Mouse (Mus musculus): ENCODE data around the gene Olfr837. TPM values are rescaled to one million over a fixed set of nuclear protein-coding genes. Genes with fewer than 3 reads are reported as not detected.

The Olfr837 gene
- polyA plus RNA-seq (2015; fragmentation: Nextera tagmentation; extraction: Ambion mirVana), result not detected in 2 replicates

GRCm38 (mm10) chr9:19136017-19136416, at the start of gene Olfr837:
TSS of gene Olfr837 (plus strand) at chr9:19136317.

GRCm38 (mm10) chr9:19120082-19120481, 16.0 kb upstream of the Olfr837 start, which contains the start of gene Olfr836:
TSS of gene Olfr836 (plus strand) at chr9:19120382.

GRCm38 (mm10) chr9:19177212-19177611, 41.1 kb downstream of the Olfr837 start, which contains the start of gene Olfr839-ps1:
TSS of gene Olfr839-ps1 (minus strand) at chr9:19177312.

Other genes with a start within 250 kb of the Olfr837 start
- gene Olfr832, start 199.2 kb upstream of the Olfr837 start, polyA plus RNA-seq (2015; fragmentation: Nextera tagmentation; extraction: Ambion mirVana), result not detected in 2 replicates
- not detected in 2 replicates for gene Olfr834, start 148.3 kb upstream of the Olfr837 start, polyA plus RNA-seq (2015; fragmentation: Nextera tagmentation; extraction: Ambion mirVana)
- not detected in 2 replicates for gene Olfr835, start 103.6 kb upstream of the Olfr837 start, polyA plus RNA-seq (2015; fragmentation: Nextera tagmentation; extraction: Ambion mirVana)
- not detected in 2 replicates for gene Olfr836, start 15.9 kb upstream of the Olfr837 start, polyA plus RNA-seq (2015; fragmentation: Nextera tagmentation; extraction: Ambion mirVana)
- gene Olfr839-ps1, start 41.0 kb downstream of the Olfr837 start, polyA plus RNA-seq (2015; fragmentation: Nextera tagmentation; extraction: Ambion mirVana), result not detected in 2 replicates
- gene Olfr843, start 115.7 kb downstream of the Olfr837 start, polyA plus RNA-seq (2015; fragmentation: Nextera tagmentation; extraction: Ambion mirVana), result not detected in 2 replicates
- not detected in 2 replicates for gene Olfr844, start 180.0 kb downstream of the Olfr837 start, polyA plus RNA-seq (2015; fragmentation: Nextera tagmentation; extraction: Ambion mirVana)
- gene Olfr845, start 200.1 kb downstream of the Olfr837 start, polyA plus RNA-seq (2015; fragmentation: Nextera tagmentation; extraction: Ambion mirVana), result not detected in 2 replicates
- not detected in 2 replicates for gene Olfr846, start 227.7 kb downstream of the Olfr837 start, polyA plus RNA-seq (2015; fragmentation: Nextera tagmentation; extraction: Ambion mirVana)
- not detected in 2 replicates for gene Olfr847, start 242.4 kb downstream of the Olfr837 start, polyA plus RNA-seq (2015; fragmentation: Nextera tagmentation; extraction: Ambion mirVana)

Measured in adrenal gland, postnatal 0 days (tissue).